Mouse (Mus musculus) hindbrain, embryonic 16.5 days (tissue): ENCODE results near the gene Shf. TPM values are rescaled to one million over a fixed set of nuclear protein-coding genes. Genes with fewer than 3 reads are reported as not detected.

Experiments
- ATAC-seq: fragments of 200-750 bp; cut with Nextera tagmentation; 2 replicates; pipeline ENCODE4 v1.8.0; 2017; ENCODE audit warnings: moderate TSS enrichment, moderate library complexity
- H3K27ac ChIP-seq: fragments of 300-500 bp; sonication (generic); 2 replicates; pipeline ENCODE4 v1.5.1; 2014; ENCODE audit warnings: low read depth, mild to moderate bottlenecking, control low read depth, low read length, moderate library complexity
- H3K27me3 ChIP-seq: fragments of 300-500 bp; sonication (generic); replicated peaks from 2 replicates; pipeline ENCODE4 v1.6.1; 2014; ENCODE audit warnings: low read length; ENCODE audit not compliant: control insufficient read depth, insufficient read depth
- H3K36me3 ChIP-seq: fragments of 300-500 bp; sonication (generic); 2 replicates; pipeline ENCODE4 v1.6.1; 2014; ENCODE audit warnings: mild to moderate bottlenecking, low read length, moderate library complexity, mixed read lengths; ENCODE audit not compliant: control insufficient read depth, insufficient read depth
- H3K4me1 ChIP-seq: fragments of 300-500 bp; sonication (generic); 2 replicates; pipeline ENCODE4 v1.6.1; 2014; ENCODE audit warnings: low read depth, low read length; ENCODE audit not compliant: control insufficient read depth, insufficient read depth
- H3K4me2 ChIP-seq: fragments of 300-500 bp; sonication (generic); 2 replicates; pipeline ENCODE4 v1.6.1; 2014; ENCODE audit warnings: mild to moderate bottlenecking, low read length, control low read depth, moderate library complexity
- H3K4me3 ChIP-seq: fragments of 300-500 bp; sonication (generic); 2 replicates; pipeline ENCODE4 v1.5.1; 2014; ENCODE audit warnings: mild to moderate bottlenecking, low read length, control low read depth, moderate library complexity
- H3K9ac ChIP-seq: fragments of 300-500 bp; sonication (generic); 2 replicates; pipeline ENCODE4 v1.6.1; 2014; ENCODE audit warnings: low read depth, mild to moderate bottlenecking, control low read depth, low read length, moderate library complexity
- H3K9me3 ChIP-seq: fragments of 300-500 bp; sonication (generic); 2 replicates; pipeline ENCODE4 v1.6.1; 2014; ENCODE audit warnings: mild to moderate bottlenecking, low read length, moderate library complexity; ENCODE audit not compliant: control insufficient read depth
- WGBS: fragments of 180-500 bp; shearing (Covaris S2); extraction: QIAGEN DNeasy Blood & Tissue Kit; methylation state at CpG from one replicate; pipeline ENCODE4 v1.1.7; 2014; 5-methylcytosine and 5-hydroxymethylcytosine counted together
- polyA plus RNA-seq: library from polyadenylated mRNA; unstranded; fragments of >200 nt; fragmentation: Nextera tagmentation; extraction: Ambion mirVana; gene quantifications from 2 replicates; pipeline ENCODE4 v1.2.1, GENCODE M21; 2015

Shf gene
- polyA plus RNA-seq, 1 experiment from 2014 or later: 11.8 TPM

DNA sequence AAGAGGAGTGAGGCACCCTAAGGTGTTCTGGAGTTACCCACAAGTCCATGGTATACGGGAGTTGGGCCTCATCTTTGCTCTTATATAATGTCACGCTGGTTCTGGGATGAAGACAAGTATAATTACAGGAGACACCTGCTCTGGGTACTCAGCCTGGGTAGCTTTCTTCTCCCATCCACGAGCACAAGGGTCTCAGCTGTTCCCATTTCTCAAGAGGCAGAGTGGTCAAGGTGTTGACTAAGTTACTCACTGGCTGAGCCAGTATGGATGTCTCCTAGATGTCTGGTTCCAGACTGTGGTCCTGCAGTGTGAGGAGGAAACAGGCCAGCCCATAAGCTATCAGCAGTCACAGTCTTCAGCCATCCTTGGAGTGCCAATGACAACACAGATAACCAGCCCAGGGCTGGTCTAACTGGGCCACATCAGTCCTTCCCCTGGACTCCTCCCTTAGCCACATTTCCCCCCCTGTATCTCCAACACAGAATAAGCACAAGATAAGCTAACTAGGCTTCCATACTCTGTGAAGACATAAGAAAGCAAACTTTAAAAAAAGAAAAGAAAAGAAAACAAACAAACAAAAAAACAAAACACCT is 4.5 kb downstream of the Shf start:
- H3K27me3 ChIP-seq: no peaks in the 10 kb centered on the region
- H3K36me3 ChIP-seq: no peaks in the 10 kb centered on the region
- H3K27ac ChIP-seq: no peak overlapping the region
- ATAC-seq: no peak
- no peak overlapping the region for H3K9ac ChIP-seq
- WGBS: 81% methylated on average over 3 of the region's 3 CpGs
- H3K9me3 ChIP-seq: no peaks in the 10 kb centered on the region
- peaks cover 29% of the 10 kb centered on the region for H3K4me1 ChIP-seq
- no peak overlapping the region for H3K4me2 ChIP-seq
- no peak overlapping the region for H3K4me3 ChIP-seq

DNA sequence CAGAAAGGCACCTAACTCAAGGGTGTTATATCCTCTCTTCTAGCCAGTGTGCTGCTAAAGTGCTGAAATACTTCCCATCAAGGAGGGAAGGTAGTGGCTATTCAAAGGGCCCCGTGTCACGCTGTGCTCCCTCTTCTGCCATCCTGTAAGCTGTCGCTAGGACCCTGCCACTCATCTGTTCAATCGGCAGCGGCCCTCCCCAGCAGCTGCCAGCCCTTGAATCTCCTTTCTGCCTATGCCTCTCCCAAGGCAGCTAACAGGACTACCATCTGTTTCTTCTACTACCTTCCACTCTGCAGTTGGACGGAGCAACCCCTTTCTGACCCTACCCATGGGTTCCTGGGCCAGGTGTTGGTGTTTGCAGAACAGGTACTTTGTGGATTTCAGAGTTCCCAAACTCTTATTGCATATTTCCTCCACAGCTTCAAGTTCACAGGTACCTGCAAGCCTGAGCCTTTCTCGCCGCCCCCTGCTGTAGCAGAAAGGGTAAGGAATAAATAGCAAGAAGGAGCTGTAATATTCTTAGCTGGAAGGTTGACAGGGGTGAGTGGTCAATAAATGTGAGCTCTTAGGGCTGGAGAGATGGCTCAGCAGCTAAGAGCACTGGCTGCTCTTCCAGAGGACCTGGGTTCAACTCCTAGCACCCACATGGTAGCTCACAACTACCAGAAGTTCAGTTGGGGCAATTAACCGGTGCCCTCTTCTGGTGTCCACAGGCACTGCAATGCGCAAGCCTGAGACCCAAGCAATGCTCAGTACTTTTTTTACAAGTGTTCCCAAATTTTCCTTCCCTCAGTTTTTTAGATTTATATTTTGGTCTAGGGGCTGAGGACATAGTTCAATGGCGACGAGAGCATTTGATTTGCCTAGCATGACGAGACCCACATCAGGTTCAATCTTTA is 6.1 kb downstream of the Shf start:
- no peaks in the 10 kb centered on the region for H3K27me3 ChIP-seq
- no peak overlapping the region for H3K9ac ChIP-seq
- peaks cover 25% of the 10 kb centered on the region for H3K4me1 ChIP-seq
- H3K4me3 ChIP-seq: no peak overlapping the region
- WGBS: 77% methylated on average over 13 of the region's 13 CpGs
- H3K36me3 ChIP-seq: no peaks in the 10 kb centered on the region
- no peaks in the 10 kb centered on the region for H3K9me3 ChIP-seq
- ATAC-seq: no peak
- 0 out of 2 replicates have a peak overlapping the region, but pooled peaks have one; percentile 27 for H3K27ac ChIP-seq
- no peak overlapping the region for H3K4me2 ChIP-seq

DNA sequence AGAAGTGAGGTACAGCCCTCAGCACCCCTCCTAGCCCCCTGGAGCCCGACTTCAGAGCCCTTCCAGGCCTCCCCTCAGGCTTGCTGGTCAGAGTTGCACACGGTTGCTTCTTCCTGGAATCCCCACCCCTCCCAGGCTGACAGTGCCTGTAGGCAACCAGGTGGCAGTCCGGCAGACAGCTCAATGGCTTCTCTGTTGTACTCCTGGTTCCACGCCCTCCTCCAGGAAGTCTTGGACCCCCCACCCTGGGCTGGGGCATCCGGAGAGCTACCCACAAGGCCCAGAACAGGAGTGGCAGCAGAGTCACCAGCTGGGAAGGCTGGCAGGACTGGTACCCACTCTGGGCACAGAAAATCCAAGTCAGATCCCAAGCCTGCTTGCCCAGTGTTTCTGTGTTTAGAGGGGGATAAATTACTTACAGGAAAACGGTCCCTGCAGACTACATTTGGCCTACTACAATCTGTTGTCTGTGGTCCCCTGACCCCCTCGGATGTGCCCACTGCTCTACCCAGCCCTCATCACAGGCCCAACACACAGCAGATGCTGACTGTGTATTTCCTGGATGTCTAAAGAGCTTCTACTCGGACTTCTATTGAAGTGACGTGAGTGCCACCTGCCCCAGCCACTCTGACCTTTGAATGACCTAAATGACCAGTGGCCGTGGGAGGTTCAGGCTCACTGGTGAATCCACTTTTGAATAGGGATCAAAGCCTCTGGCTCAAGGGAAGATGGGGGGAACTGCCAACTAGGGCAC is 6.9 kb downstream of the Shf start:
- WGBS: 57% methylated on average over 10 of the region's 10 CpGs
- peaks cover 17% of the 10 kb centered on the region for H3K4me1 ChIP-seq
- H3K27me3 ChIP-seq: no peaks in the 10 kb centered on the region
- H3K9me3 ChIP-seq: no peaks in the 10 kb centered on the region
- H3K36me3 ChIP-seq: peaks cover 2% of the 10 kb centered on the region; the same call in 1 of the 2 replicates
- H3K4me2 ChIP-seq: no peak overlapping the region
- no peak overlapping the region; the same call in 1 of the 2 replicates for H3K9ac ChIP-seq
- no peak for ATAC-seq
- H3K27ac ChIP-seq: 0 out of 2 replicates have a peak overlapping the region, but pooled peaks have one; percentile 27
- no peak overlapping the region for H3K4me3 ChIP-seq

DNA sequence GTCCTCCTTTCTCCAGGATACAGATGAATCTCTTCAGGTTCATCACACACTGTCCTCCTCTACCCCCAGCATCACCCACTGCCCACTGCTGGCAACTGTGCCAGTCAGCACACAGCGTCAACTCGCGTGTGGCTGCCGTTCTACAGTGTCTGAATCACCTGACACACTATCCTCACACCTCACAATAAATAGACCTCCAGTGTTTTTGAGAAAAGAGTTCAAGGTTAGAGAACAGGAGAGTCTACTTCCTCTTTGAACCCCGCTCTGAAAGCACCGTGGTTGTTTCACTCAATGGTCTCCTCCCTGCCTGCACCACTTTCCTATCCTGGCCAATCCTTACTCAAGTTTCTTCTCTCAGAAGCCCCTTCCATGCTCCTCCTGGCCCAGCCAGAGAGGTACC is 7.8 kb downstream of the Shf start:
- 91% methylated on average over 6 of the region's 6 CpGs for WGBS
- H3K27me3 ChIP-seq: no peaks in the 10 kb centered on the region
- no peak overlapping the region for H3K4me3 ChIP-seq
- no peak for ATAC-seq
- H3K4me1 ChIP-seq: peaks cover 8% of the 10 kb centered on the region
- H3K4me2 ChIP-seq: no peak overlapping the region
- H3K9ac ChIP-seq: no peak overlapping the region
- H3K9me3 ChIP-seq: no peaks in the 10 kb centered on the region
- no peak overlapping the region for H3K27ac ChIP-seq
- peaks cover 5% of the 10 kb centered on the region; the same call in 1 of the 2 replicates for H3K36me3 ChIP-seq

DNA sequence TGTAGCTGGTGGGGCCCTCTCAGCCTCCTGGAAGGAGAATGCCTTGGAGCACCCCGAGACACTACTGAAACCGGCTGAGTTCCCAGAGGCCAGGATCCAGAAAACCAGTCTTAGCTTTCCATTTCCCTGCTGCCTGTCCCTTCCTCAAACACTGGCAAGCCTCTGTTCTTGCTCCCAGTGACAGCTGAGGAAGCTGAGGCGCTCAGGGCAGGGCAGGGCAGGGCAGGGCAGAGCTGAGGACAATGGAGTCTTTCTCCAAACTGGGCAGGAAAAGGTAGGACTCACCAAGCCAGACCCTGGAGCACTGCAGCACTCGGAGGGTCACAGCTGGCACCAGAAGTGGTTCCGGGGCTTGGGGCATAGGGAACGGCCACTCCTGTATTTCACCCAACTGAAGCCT is 8.7 kb downstream of the Shf start:
- Histone ChIP-seq H3K9me3 (no peaks in the 10 kb centered on the region), H3K9ac (no peak overlapping the region), H3K27ac (no peak overlapping the region), H3K27me3 (no peaks in the 10 kb centered on the region), H3K36me3 (peaks cover 5% of the 10 kb centered on the region; the same call in 1 of the 2 replicates), H3K4me1 (peaks cover 4% of the 10 kb centered on the region), H3K4me3 (no peak overlapping the region), H3K4me2 (no peak overlapping the region)
- no peak for ATAC-seq
- whole genome bisulfite sequencing: 87% methylated on average over 6 of the region's 6 CpGs

DNA sequence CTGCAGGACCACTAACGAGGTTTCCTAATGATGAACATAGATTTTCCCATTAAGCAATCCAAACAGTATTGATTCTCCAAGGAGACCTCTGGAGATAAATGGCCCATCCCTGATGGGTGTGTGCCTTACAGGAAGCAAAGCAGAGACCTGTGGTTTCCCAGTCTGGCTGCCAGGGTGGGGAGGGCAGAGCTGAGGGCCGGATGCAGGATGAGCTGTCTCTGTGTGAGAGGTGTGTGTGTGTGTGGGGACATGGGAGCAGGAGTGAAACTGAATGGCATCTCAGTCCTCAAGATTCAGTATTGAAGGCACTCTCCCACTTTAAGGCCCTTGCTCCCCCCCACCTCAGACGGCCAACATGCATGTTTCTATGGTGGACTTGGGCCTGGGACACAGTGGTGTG is 12.8 kb downstream of the Shf start:
- 78% methylated on average over 3 of the region's 3 CpGs for WGBS
- no peak for ATAC-seq
- peaks cover 5% of the 10 kb centered on the region; the same call in 1 of the 2 replicates for H3K36me3 ChIP-seq

DNA sequence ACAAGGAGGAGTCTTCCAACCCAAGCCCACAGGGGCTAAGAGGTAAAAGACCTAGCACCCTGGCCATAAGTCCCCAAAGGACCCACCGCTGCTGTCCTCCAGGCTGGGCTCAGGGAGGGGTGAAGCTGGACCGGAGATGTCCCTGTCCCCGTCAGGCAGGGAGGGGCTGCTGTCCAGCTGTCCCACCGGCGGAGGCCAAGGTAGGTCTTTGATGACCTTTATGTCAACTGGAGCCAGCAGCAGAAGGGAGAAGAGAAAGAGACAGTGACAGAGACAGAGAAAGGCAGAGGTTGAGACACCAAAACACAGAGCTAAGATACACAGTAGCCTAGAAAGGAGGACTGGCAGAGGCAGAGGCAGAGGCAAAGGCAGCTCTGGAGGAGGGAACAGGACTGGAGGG is 13.6 kb downstream of the Shf start:
- 93% methylated on average over 5 of the region's 5 CpGs for WGBS
- H3K4me1 ChIP-seq: peaks cover 29% of the 10 kb centered on the region

More for the DNA sequence above, 12.8 kb downstream of the Shf start:
- Histone ChIP-seq H3K27me3 (no peaks in the 10 kb centered on the region), H3K4me1 (peaks cover 25% of the 10 kb centered on the region), H3K4me2 (no peak overlapping the region), H3K9ac (no peak overlapping the region), H3K27ac (no peak overlapping the region), H3K4me3 (no peak overlapping the region), H3K9me3 (no peaks in the 10 kb centered on the region)

DNA sequence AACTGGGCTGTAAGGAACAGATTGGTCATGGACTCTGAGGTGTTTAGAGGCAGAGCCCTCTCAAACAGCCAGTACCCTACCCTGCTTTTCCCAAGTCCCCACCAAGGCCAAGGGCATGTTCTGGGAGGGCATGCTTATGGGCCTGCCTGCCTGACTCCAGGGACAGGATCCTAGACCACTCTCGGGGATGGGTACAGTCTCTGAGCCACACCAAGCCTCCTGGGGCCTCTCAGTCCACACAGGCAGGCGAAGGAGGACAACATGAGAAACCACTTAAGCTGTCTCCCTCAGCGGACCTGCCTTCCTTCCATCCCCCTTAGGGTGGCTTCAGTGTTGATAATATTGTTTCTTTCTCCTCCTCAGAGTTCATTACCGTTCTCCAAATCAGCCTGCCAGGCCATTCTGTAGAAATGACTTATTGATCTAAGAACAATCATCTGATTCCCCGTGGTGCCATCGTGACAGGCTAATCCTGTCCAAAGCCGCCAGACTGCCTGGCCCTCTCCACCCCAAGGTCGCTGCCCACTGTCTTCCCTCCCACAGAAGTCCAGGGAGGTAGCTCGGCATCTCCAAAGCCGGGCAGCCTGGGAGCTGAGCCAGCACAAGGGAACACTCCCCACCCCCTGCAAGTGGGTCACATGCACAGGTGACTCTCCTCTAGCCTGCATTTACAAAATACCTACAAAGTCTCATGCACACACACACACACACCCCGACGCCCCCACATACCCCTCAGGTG is 14.6 kb downstream of the Shf start:
- Histone ChIP-seq H3K27me3 (no peaks in the 10 kb centered on the region), H3K4me1 (peaks cover 36% of the 10 kb centered on the region), H3K36me3 (peaks cover 5% of the 10 kb centered on the region; the same call in 1 of the 2 replicates), H3K4me2 (no peak overlapping the region), H3K27ac (no peak overlapping the region), H3K9me3 (no peaks in the 10 kb centered on the region), H3K9ac (no peak overlapping the region), H3K4me3 (no peak overlapping the region)
- ATAC-seq: no peak
- 52% methylated on average over 12 of the region's 12 CpGs for WGBS

More for the DNA sequence above, 13.6 kb downstream of the Shf start:
- Histone ChIP-seq H3K27me3 (no peaks in the 10 kb centered on the region), H3K9me3 (no peaks in the 10 kb centered on the region), H3K27ac (no peak overlapping the region), H3K4me2 (no peak overlapping the region), H3K36me3 (peaks cover 5% of the 10 kb centered on the region; the same call in 1 of the 2 replicates), H3K9ac (no peak overlapping the region), H3K4me3 (no peak overlapping the region)
- no peak for ATAC-seq
